Mouse (Mus musculus) liver, embryonic 14.5 days (tissue): ENCODE data around the gene Slc25a39.

Experiments
- CTCF ChIP-seq: IDR thresholded peaks from 2 replicates; pipeline ENCODE4 v1.5.1; 2016; ENCODE audit warnings: antibody characterized with exemption, low read depth, control low read depth
- EP300 ChIP-seq: IDR thresholded peaks from 2 replicates; pipeline ENCODE4 v1.6.1; 2016; ENCODE audit warnings: antibody characterized with exemption, low read depth

GRCm38 (mm10) chr11:102440255-102440654, 32.5 kb upstream of the Slc25a39 start:
- no peak for TF ChIP-seq EP300
- no peak for TF ChIP-seq CTCF
